Mouse (Mus musculus) lung, postnatal 4 days (tissue): Measurements from ENCODE around the gene Slc24a3.

Experiments
- DNase-seq, 2 experiments: peaks; one replicate each; pipeline ENCODE4 v3.0.0; 2021

The Slc24a3 gene

DNA sequence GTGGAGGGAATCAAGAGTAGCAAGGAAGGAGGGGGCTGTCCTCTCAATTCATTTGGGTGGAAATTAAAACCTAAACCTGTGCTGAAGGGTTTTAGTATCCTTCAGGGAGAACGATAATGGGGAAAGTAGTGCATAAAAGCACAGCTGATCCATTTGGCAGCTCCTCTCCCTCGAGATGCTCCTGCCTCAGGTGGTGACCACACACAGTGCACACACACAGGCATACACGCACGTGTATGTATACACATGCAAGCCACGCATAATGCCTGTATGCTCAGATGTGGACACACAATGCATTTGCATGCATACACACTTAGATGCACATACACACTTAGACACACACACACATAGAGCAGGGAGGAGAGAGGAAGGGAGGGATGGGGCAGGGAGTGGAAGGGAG, 206.2 kb downstream of the Slc24a3 start:
- no peak for DNase-seq

- DNase-seq, result peak; percentile 7 to 27
Measured at GRCm38 (mm10) chr2:145382908-145383770, 215.6 kb downstream of the Slc24a3 start.

- no peak for DNase-seq
Measured at GRCm38 (mm10) chr2:145384221-145384620, 216.7 kb downstream of the Slc24a3 start.

DNA sequence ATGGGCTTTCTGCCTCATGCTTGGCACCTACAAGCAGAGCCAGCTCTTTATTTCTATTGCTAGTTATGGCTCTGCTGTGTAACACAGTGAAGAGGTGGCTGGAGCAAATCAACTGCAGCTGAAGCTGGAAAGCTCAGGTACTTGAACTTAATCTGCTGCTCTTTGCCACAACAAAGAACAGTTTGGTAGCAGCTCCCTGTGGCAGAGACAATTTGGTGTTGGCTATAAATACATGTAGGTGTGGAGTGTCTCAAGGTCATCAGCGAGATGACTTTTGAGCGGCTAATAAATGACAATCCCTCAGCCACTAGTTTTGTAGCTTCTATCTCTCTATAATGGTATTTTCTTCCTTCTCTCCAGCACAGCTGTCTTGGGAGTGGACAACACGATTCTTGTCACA, 217.7 kb downstream of the Slc24a3 start:
- no peak for DNase-seq

GRCm38 (mm10) chr2:145385773-145386172, 218.2 kb downstream of the Slc24a3 start:
- no peak for DNase-seq

GRCm38 (mm10) chr2:145395804-145396203, 228.2 kb downstream of the Slc24a3 start:
- DNase-seq, result no peak

GRCm38 (mm10) chr2:145396579-145396978, 229.0 kb downstream of the Slc24a3 start:
- no peak for DNase-seq

- no peak for DNase-seq
Measured at GRCm38 (mm10) chr2:145397456-145398206, 230.1 kb downstream of the Slc24a3 start.

- no peak for DNase-seq
Measured at GRCm38 (mm10) chr2:145401240-145401805, 233.8 kb downstream of the Slc24a3 start.

DNA sequence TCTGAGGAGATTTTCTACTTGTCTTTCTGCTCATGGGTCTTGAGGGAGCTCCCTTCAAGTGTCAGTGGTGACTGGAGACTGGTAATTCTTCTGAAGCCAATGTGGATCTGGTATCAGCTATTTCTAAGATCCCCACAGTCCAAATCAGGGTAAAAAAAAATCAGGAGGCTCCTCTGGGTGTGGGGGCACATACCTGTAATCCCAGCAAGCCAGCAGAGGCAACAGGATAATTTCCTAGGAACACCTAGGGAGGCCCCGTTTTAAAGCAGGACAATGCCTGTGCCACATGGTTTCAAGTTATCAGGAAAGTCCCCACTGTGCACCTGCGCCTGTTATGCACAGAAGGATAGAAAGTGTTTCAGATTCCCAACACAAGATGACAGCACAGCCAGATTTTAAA, 234.4 kb downstream of the Slc24a3 start:
- DNase-seq, result no peak

- no peak for DNase-seq
Measured at GRCm38 (mm10) chr2:145404818-145405531, 237.4 kb downstream of the Slc24a3 start.

DNA sequence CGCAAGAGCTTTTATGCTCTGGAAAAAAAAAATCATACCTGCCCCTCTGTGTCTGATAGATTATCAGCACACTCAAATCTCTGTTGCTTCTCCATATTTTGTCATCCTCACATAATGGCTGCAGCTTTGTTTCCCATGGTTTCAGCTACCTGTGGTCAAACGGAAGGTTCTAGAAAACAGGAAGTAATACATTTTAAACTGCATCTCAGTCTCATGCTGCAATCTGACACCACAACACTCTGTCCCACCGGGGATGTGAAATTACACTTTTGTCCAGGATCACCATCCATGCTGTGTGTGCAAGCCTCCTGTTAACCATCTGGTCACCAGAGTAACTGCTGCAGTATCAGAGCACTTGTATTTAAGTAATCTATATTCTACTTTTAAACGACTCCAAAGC, 238.2 kb downstream of the Slc24a3 start:
- no peak for DNase-seq

DNA sequence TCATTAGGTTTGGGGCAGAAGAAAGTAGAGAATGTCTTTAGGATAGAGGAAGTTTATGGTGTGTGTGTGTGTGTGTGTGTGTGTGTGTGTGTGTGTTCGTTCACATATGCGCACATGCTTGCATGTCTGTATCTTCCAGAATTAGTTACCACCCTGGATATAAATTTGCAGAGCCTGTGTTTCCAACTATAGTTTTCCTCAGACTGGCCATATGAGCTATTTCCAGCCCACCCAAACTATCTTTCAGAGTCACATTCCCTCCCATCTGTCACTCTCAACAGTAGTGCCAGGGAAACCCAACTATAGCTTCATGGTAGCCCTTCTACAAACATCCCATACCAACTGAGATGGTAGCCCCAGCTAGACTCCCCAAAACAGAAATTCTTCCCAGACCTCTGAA, 250.2 kb downstream of the Slc24a3 start:
- no peak for DNase-seq

GRCm38 (mm10) chr2:145419078-145419477, 251.5 kb downstream of the Slc24a3 start:
- DNase-seq, result no peak

DNA sequence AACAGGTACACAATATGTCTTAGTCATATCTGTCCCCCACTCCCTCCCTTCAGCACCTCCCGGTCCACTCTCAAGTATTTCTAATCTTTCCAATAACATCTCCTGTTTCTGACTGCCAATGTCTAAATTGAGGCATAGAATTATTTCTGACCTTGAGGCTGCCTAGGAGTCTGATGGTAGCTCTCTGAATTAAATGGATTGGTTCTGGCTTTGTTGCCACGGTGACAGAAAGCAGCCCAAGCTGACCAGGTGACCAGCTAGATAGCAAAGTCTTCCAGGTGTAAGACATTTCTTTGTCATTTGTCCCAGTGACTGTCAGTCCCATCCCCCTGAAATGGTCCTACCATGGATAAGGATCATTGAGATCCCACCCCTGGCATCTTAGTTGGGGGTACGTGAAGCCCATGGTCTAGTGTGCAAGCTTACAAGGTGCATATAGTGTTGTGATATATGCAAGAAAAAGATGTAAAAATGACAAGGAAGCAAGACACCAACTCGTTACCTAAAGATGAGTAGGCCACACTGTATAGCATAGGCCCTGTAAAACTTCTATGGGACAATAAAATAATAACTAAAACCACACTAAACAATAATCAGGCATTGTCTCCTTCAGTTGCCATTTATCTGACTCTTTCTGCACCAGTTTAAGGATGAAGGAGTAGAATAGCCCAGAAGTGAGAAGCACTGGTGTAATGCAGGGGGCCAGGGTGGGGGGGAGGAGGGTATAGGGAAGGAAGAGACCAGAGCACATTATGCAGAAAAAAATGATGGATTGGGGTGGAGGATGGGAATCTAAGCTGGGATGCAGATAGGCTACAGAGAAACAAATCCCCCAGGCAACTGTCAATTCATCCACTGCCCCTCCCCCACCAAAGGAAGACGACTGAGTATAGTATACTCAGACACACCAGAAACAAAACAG, 253.7 kb downstream of the Slc24a3 start:
- DNase-seq, result no peak

DNA sequence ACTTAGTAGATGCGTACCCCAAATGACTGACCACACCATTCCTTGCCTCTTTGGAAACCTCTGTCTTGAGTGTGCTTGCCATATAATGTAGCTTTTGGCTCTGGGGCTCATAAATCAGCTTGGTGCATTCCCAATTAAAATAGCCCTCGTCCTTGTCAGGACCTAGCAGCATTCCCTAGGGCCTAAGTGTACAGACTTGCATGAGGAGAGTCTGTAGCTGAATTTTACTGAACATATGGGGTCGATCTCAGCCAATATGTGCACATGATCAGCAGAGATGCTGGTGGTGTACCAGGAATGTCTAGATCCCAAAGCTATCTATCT, 254.3 kb downstream of the Slc24a3 start:
- DNase-seq, result no peak

GRCm38 (mm10) chr2:145429982-145430381, 262.4 kb downstream of the Slc24a3 start:
- DNase-seq, result peak in 1 of 2 experiments; percentile 27

DNA sequence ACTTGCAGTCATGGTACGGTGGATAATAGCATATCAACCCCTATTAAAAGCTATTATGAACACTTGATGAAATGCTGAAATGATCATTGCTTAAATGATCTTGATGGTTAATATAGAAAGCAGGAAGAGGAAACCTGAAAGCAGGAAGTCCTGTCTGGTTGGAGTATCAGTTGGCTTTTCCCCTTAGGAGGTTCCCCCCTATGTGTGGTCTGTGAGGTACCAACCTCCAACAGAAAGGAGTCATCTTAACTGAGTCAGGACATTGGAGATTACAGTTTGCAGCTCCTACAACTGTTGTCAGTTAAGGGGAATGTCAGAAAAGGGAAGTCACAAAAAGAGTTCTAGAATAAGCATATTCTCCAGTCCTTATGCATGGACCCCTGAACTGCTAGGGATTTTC, 266.5 kb downstream of the Slc24a3 start:
- no peak for DNase-seq

GRCm38 (mm10) chr2:145438336-145438735, 270.8 kb downstream of the Slc24a3 start:
- no peak for DNase-seq

- no peak for DNase-seq
Measured at GRCm38 (mm10) chr2:145439755-145440154, 272.2 kb downstream of the Slc24a3 start.

GRCm38 (mm10) chr2:145457106-145457747, 289.7 kb downstream of the Slc24a3 start:
- DNase-seq, result no peak
